Mouse (Mus musculus) embryo, embryonic 11 days (tissue): Measurements from ENCODE around the gene Six6.

ENCODE experiments used
- DNase-seq: peaks from one replicate; pipeline ENCODE4 v3.0.0-alpha.2; 2015

Gene Six6

DNA sequence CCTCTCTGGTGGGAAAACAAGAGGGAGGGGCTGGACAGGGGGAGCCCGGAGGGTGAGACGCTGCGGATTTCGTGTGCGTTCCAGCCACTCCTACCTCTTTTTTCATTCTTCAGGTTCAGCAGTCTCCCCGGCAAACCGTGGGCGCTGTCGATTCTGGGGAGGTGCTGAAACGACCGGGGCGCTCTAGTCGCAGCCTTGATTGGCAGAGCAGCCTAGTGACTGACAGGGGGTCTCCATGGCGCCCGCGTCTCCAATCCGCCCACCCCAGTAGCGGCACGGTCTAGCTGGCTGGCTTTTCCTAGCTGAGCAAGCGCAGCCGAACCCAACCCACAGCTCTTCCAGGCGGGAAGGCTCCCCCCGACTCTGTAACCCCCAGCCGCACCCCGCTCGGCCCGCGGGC lies at the start of gene Six6:
Six6 (plus strand) TSS at position 277 of the 400 bp plus-strand sequence.
- peak; percentile 67 for DNase-seq

DNA sequence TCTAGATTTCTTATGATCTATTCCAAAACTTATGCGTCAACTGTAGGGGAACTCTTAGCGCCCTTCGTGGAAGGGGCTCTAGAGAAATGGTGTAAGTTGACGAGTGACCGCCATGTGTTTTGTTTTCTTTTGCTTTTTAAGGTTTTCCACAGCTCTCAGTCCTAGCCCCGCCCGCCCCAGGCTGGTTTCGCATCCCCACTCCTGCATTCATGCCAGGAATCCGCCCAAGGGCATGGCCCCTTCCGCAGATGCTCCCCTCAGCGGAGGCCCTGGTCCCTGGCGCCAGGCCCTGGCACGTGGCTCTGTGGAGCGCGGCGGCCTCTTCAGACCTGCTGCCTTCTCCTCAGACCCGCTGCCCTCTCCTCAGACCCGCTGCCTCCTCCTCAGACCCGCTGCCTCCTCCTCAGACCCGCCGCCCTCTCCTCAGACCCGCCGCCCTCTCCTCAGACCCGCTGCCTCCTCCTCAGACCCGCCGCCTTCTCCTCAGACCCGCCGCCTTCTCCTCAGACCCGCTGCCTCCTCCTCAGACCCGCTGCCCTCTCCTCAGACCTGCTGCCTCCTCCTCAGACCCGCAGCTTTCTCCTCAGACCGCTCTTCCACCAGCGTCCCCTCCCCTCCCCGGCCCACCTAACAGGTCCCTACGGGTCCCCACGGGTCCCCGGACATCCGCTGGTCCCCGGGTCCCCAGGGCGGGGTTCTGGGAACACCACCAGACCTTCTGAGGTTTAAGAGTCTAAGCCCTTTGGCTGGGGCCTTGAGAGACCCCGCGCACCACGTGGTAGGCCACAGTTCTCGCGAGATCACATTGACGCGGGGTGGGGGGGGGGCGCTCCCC lies 22.3 kb upstream of the Six6 start:
- peak; percentile 62 for DNase-seq

DNA sequence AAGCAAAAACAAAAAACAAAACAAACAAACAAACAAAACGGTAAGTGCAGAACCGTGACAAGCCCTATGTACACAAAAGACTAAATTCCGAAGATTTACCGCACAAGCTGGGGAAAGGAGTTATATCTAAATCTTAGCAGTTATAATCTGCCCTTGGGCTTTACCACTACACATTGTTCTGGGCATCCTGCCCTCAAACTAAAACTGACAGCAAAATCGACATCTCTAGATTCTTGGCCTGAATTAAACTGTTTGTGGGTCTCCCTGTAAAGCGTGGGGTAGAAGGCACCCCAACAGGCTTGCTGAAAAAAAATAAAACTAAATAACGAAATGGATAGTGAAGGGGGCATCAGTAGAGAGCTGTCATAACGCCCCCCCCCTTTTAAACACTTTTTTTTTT lies 2.9 kb upstream of the Six6 start:
- no peak for DNase-seq

DNA sequence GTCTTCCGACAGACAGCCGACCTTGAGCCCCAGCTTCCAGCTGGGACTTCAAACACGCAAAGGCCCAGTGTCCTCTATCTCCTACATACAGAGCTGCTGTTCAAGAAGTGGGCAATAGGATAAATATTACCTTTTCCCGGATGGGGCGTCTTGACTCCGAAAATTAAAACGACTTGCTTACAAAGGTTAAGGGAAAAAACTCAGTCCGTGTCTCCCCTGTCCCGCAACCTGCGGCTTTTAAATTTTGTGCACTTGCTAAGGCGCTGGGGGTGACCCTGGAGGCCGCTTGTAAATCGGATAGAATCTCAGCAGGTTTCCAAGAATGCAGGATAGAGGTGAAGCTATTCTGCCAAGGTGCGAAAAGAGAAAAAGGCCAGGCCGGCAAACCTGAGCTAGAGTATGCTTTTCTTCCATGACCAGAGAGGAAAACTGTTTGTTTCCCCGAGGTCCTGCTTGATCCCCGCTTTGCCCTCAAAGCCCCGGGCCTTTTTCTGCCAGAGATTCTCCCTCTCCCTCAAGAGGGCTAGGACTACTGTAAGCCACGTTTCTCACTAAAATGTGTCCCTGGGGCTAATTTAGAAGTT lies 2.1 kb upstream of the Six6 start:
- no peak for DNase-seq

DNA sequence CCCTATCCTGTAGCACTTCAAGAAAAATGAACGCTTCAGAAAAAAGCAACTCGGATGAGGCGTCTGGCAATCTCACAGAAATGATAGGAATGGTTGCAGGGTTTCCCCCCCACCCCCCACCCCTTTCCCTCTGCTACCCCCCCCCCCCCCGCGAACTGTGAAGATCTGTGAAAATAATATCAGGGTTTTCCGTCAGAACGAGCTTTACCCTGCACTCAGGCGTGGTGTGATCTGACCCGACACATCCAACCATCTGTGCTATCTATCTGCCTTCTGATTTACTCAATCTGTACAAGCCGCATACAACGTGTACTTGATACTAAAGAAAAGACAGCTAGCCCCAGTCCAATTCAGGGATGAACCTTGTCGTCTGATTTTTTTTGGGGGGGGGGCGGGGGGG lies 1.5 kb upstream of the Six6 start:
- no peak for DNase-seq

DNA sequence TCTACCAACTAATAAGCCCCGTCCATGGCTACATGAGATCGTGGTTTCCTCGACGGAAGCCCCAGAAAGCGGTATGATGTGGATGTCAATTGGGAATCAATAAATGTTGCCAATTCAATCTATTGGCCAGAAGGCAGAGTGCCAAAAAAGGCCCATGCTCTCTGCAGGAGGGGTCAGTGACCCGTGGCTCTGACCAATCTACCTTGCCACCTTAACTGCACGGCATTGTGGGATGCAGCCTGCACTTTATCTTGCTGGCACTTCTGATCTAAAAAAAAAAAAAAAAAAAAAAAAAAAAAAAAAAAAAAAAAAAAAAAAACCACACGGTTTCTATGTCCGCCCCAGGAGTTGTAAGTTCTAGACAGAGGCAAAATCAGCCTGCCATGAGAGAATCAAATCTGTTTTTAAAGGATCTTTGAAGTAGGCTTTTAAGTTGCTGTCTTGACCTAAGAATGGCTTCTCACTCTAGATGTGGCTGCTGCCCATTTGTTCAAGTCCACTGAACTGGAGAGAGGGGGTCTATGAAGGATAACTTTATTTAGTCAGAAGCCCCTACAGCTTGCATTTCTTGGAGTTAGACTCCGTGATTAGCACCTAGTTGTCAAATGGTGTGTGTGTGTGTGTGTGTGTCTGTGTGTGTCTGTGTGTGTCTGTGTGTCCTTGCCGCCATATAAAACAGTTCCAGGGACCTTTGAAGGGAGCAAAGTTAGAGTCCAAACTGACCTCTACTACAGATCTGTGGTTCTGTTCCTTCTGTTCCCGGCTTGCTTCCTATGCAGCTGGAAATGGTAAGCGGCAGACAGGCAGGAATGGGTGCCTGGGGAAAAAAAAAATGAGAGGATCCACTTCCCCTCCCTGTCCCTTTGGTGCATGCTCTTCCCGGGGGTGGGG lies 847 bp upstream of the Six6 start:
- DNase-seq = no peak

DNA sequence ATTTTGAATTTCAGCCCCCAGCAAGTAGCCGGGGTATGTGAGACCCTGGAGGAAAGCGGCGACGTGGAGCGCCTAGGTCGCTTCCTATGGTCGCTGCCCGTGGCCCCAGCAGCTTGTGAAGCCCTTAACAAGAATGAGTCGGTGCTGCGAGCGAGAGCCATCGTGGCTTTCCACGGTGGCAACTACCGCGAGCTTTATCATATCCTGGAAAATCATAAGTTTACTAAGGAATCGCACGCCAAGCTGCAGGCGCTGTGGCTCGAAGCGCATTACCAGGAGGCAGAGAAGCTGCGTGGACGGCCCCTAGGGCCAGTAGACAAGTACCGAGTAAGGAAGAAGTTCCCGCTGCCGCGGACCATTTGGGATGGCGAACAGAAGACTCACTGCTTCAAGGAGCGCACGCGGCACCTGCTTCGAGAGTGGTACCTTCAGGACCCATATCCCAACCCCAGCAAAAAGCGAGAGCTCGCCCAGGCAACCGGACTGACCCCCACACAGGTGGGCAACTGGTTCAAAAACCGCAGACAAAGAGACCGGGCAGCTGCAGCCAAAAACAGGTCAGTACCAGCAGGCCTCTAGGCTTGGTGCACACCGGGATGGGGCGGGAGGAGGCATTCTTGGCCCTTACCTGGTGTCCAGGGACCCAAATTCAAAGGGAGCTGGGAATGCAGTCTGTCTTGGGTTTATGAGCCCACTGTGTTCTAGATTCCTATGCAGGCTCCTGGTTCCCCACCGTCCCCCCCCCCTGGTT lies 554 bp downstream of the Six6 start, which contains the start of gene 4930447C04Rik:
4930447C04Rik (minus strand) TSS at position 704 of the 751 bp plus-strand sequence.
- DNase-seq = peak; percentile 54

DNA sequence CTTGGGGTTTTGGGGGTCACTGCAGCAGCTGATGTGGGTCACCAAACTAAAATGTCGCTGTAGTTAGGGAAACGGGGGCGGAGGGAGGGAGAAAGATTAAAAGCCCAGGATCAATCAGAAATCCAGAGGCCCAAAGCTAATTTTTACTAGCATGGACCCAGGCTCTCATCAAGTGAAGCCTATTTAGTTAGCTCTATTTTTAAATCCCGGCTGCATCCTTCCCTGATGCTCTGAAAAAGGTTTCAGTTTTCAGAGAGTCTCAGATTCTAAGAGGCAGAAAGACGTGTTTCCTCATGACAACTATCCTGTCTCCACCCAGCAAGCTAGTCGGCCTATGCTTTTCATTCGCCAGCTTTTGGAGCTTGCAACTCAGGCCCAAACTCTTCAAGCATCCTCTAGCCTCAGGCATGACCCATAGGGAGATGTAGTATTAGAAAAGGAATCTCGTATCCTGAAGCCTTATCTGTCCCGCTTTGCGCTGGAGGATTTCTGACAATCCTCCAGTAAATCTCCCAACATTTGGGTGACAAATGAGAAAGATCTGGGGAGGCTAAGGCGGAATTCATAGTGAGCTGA lies 1.2 kb downstream of the Six6 start:
- DNase-seq = peak; percentile 35

DNA sequence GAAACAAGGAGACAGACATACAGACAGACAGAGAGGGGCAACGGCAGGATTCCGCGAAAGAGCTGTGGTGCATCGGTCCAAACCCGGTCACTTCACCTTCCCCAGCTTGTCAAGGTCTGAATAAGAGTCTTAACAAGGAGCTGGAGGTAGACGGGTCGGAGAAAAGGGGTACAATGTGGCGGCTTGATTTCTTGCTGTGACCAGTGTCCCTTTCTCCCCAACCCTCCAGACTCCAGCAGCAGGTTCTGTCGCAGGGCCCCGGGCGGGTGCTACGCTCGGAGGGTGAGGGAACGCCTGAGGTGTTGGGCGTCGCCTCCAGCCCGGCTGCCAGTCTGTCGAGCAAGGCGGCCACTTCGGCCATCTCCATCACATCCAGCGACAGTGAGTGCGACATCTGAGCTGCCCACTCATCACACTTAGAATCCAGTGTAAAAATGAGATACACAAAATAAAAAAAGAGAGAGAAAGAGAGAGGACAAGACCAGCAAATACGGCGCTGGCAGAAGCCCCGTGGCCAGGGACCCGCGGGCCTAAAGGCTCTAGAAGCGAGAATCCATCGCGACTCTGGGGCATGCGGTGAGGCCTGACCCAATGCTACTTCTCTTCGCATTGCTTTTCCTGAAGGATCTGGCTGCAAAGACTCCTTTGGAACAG lies 1.8 kb downstream of the Six6 start:
- DNase-seq = peak; percentile 59

DNA sequence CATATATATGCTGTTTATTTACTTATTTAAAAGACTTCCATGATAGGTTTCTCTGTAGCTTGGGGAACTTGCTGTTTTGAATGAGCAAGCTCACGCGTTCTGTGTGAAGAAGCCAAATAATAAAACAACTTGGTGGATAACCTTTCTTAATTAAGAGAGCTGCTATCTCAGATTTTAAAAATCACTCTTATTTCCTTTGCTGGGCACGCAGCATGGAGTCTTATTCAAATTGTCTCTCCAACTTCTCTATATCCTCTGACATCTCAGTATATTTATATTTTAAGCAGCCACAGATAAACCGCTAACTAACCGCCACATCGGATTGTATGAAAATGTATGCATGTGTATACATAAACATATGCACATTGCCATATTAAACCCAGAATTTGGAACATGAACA lies 2.5 kb downstream of the Six6 start:
- no peak for DNase-seq

DNA sequence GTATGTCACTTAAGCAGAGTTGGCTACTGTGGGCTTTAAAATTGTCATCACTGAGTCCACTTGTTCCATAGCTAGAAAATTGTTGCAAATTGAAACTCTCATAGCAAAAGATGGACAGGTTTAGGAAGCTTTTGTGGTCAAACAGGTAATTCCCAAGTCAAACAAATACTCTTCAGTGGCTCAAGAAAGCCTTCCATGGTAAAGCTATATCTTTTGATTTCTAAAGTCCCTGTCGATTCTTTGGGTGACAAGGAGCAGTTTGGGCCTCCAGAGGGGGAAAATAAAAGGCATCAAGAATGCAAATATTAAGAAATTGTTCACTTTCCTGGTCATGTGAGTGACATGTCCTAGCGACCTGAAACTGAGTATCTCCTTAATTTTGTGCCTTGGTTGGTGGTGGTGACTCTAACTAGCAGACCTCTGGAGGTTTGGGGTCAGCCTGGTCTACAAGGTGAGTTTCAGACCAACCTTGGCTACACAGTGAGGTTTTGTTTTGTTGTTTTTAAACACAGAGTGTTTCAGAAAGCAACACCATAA lies 4.0 kb downstream of the Six6 start:
- no peak for DNase-seq

DNA sequence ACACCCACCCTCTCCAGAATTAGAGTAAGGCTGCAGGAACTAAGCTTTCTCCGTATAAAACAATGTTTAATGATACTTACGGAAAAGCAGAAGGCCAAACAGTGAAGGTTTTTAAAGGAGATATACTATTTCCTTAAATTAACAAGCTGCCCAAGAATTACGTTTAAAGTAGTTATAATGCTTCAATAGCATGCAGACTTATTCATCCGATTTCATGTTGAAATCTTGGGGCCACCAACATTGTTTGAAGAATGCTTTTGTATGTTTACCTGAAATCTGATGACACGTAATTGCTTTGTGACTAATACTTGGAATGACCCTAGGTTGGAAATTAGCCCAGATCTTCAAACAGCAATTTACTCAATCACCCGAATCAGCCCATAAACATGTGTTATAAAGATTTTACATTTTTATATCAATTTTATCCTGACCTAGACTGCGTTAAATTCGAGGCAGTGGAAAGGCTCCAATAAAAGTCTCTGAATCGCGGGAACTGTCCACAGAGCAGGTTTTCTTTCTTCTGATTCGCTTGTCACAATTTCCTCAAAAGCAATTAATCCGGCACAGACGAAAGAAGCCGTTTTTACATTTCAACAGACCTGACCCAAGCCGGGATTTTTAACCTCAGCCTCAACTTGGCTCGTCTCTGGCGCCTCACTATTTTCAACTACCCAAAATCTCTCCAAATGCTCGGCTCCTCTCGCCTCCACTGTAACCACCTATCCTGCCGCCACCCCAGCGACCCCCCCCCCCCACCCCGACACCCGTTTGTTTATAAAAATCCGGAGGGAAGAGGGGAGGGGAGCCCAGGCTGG lies 4.9 kb downstream of the Six6 start:
- peak; percentile 44 for DNase-seq

DNA sequence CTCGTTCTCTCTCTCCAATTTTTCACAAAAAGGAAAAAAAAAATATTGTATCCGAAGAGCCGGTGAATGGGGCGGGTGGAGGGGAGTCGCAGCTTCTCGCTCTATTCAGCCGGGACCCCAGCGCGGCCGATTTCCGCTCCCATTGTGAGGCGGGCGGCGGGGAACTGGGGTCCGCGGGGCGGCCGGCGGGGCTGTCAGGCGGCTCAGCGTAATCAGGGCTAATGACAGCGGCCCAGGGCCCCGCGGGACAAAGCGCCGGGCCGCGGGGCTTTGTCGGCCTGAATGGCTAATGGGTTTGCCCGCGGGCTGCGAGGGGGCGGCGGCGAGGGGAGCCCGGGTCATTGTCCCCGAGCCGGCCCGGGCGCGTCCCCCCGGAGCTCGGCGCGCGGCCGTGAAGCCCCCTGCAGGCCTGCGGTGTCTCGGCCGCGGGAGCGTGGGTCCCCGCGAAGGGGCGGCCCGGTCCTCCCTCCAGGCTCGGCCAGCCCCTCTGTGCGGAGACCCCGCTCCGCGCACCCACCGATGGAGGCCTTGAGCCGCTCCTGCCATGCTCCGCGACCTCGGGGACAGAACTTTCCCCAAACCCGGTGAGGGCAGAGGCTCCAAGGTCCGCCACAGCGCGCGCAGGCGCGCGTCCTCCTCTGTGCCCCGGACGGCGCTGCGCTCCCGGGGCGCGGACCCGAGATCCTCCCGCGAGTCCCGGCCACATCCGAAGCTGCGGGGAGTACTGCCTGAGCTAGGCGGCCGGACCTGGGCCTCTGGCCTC lies 5.8 kb downstream of the Six6 start:
- peak; percentile 83 for DNase-seq

DNA sequence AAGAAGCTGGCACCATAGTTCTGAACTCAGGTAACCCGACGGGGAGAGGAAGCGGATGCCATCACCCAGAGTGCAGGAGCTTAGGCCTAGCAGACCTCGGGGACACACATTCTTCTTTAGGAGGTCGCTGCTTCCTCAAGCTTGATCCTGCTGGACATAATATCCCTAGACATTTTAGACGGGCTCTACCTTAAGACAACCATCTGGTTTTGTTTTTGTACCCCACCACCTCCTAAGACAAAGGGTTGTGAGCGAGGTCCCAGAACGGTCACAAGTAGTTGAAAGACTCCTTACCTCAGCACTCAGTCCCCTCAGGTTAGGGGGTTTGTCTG lies 6.3 kb downstream of the Six6 start:
- DNase-seq = no peak

DNA sequence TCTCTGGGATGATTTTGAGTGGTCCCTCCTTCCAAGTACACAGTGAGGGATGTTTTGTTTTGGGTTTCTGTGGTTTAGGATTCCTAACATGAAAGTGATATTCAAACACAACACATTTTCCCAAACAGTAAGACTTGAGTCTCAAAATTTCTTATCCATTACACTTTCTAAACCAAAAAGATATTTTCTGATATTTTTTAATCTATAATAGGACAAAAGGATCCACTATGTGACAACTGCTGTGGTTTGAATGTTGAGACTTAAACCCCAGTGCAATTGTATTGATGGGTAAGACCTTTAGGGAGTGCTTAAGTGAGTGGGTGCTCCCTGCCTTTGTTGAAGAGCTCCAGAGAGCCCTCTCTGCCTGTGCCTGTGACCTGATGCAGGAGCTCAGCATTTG lies 7.1 kb downstream of the Six6 start:
- no peak for DNase-seq

DNA sequence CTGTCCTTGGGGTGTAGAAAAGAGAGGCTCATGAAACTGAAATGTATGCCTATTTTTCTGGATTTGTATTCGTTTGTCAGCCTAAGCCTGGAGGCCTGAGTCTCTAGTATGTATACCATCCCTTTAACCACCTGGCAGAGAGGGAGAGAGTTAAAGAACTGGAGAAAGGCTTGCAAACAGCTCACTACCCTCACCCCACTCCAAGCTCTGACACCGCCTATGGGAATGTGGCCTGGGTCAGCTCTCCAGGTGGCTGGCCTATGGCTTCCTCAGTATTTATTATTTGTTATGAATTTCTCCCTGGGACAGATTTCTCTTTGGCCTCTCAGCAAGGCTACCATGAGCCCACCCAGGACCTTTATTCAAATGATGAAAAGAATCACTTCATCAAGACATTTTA lies 7.6 kb downstream of the Six6 start:
- no peak for DNase-seq

DNA sequence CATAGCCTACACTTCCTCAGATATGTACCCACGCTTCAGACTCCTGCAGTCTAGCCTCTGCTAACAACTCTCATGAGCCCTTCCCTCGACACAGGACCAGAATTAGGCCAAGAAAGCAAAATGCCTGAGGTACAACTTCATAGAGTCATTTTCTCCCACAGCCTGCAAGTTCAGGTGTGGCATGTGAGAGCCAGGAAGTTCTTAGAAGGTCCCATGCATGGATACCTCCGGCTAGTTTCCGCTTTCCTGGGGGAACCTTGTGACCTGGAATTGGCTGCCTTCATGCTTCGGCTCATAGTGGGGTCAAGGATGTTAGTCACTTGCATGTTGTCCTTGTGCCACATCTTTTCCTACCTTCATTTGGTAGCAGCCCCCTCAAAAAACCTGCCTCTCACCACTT lies 13.4 kb downstream of the Six6 start:
- DNase-seq = no peak

DNA sequence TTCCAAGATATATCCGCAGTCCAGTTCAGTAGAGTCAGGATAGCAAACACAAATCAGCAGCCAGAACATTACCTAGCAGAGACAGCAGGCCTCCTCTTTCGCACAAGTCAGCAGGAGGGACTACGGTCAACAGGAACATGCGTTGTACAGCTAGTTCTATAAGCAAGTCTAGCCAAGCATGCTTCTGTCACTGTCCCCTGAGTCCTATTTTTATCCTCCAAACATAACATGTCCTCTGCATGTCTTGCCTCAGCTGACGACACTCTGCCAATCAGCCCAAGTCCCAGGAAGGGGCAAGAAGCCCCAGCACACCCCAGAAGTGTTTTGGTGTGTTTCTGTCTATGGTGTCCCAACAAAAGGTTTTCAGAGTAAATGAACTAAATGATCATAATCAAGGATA lies 14.2 kb downstream of the Six6 start:
- DNase-seq = no peak

DNA sequence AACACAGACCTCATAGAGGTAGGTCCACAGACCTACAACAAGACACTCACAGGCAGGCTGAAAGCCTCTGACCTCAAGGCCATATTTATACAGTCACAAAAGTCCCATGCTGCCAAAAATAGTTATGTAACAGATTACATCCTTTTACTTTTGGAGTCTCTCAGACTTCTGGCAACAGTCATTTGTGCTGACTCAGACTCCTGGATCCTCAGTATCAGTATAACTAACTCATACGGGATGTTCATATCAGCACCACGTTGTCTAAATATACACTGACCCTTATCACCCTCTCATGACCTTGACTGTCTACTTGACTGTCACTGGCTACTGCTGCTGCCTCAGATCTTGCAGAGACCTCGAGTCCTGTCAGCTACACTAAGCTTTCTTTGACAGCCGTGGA lies 15.2 kb downstream of the Six6 start:
- no peak for DNase-seq

DNA sequence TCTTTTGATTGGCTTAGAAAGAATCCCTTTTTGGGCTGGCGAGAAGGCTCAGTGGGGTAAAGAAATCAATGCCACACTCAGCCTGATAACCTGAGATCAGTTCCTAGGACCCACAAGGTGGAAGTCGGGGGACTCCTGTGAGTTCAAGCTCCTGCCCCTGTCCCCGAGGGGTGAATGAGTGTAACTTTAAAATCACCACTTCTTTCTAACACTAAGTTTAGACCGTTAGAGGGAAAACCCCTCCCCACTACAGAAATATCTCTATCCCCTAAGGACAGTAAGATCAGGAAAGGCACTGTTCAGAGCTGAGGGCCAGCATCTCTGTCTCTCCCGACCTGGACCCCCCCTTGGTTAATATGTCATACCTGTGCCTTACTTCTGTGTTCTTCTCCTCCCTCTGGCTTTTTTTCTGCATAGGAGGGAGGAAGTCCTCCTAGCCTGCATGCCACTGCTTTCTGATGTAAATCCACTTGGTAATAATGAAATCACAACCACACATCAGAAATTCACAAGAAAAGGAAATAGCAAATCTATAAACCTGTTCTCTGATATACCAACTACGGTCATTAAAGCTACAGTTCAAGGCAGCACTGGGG lies 18.2 kb downstream of the Six6 start:
- no peak for DNase-seq
